ENCODE assay signal across 18 mouse cellular contexts in the genomic region with DNA sequence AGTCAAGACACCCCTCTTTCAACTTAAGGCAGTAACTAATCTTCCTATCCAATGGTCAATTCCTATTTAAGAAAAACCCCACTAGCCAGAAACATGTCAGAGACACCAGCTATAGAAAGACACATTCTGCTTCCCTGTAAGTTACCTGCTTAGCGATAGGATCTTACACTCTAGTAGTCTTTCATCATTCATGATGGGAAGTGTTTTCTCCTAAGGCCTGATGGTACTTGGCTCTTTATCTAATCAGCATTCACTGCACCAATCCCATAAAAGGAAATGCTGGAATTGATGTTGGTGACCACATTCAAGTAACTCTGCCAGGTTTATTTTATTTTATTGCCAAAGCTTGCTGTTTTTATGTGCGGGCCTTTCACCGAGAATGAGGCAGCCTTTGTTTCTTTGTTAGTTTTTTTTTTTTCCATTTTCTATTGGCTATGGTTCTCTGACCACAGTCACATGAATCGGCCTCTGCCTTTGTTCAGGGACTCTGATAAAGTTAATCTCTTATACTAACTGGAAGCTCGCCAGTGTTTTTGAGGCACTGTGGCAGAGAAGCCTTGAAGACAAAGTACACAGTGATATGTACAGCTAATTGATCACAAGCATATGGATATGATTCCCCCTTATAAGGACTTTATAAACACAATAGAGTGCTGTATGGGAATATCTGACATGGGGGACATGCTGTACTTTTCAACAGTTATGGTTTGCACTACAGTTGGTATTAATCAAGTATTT.
A peak's percentile ranks its signal among the peaks of the same experiment; 100 is the strongest.
DNase-seq lines count a peak whose midpoint lies in the region; ATAC-seq and TF ChIP-seq lines count a peak whose summit lies in the region.
"Had no signal": no experiment of that assay in that cellular context is flagged by ENCODE, and none has a peak within 500 bp of the region (broad histone marks: within the 10 kb centered on the region; RNA-seq: fewer than 3 reads in every experiment).

No protein-coding gene starts in this region.

- DNase-seq in layer of hippocampus, adult 2 months (ENCODE audit: low spot score in 2 of 2) = no peak
- no peak for DNase-seq in layer of hippocampus, adult 11-12 months (ENCODE audit: low spot score)
- no peak for DNase-seq in hindbrain, postnatal 0 days (ENCODE audit: low spot score)
- no peak for DNase-seq in urinary bladder, postnatal 4 days (ENCODE audit: low spot score in 2 of 2)
- DNase-seq: adrenal gland, adult 8-10 months; cerebellum, adult 9-10 months; gastrocnemius, postnatal 14 days; lung, adult 18-20 months; right cerebral cortex, adult 18-20 months had no signal

- no peak for TF ChIP-seq CTCF in layer of hippocampus, adult 2 months (conservative IDR thresholded peaks at IDR 0.05)
- TF ChIP-seq CTCF in hindbrain, postnatal 0 days (IDR thresholded peaks at IDR 0.05; ENCODE audit: low read depth) = no peak

- WGBS in forebrain, embryonic 16.5 days = 38% methylated on average over 5 of the region's 5 CpGs
- 53% methylated on average over 5 of the region's 5 CpGs for WGBS in intestine, embryonic 16.5 days
- 51% methylated on average over 5 of the region's 5 CpGs for WGBS in stomach, embryonic 16.5 days
- WGBS in hindbrain, postnatal 0 days = 57% methylated on average over 5 of the region's 5 CpGs

- no peaks in the 10 kb centered on the region for H3K9me3 ChIP-seq in forebrain, embryonic 16.5 days (ENCODE audit: control insufficient read depth, low read length)
- no peaks in the 10 kb centered on the region for H3K9me3 ChIP-seq in intestine, embryonic 16.5 days (ENCODE audit: control insufficient read depth, low read length)
- no peaks in the 10 kb centered on the region for H3K9me3 ChIP-seq in stomach, embryonic 16.5 days (replicated peaks; ENCODE audit: control insufficient read depth, low read length)
- no peaks in the 10 kb centered on the region for H3K9me3 ChIP-seq in hindbrain, postnatal 0 days (ENCODE audit: low read length)
- H3K9me3 ChIP-seq: heart, embryonic 15.5 days; midbrain, embryonic 10.5 days had no signal

- no peak overlapping the region for H3K4me3 ChIP-seq in layer of hippocampus, adult 2 months
- no peak overlapping the region for H3K4me3 ChIP-seq in forebrain, embryonic 16.5 days (replicated peaks; ENCODE audit: low read length)
- H3K4me3 ChIP-seq in intestine, embryonic 16.5 days (ENCODE audit: low read length) = no peak overlapping the region
- H3K4me3 ChIP-seq in stomach, embryonic 16.5 days (replicated peaks; ENCODE audit: low read length) = no peak overlapping the region
- H3K4me3 ChIP-seq in hindbrain, postnatal 0 days (ENCODE audit: low read length) = no peak overlapping the region
- H3K4me3 ChIP-seq: heart, embryonic 15.5 days; left cerebral cortex, adult 2 months; midbrain, embryonic 10.5 days had no signal

- H3K9ac ChIP-seq in forebrain, embryonic 16.5 days (replicated peaks; ENCODE audit: low read depth, low read length) = no peak overlapping the region
- no peak overlapping the region for H3K9ac ChIP-seq in intestine, embryonic 16.5 days (ENCODE audit: low read depth, low read length)
- H3K9ac ChIP-seq in stomach, embryonic 16.5 days (ENCODE audit: low read length) = no peak overlapping the region
- H3K9ac ChIP-seq in hindbrain, postnatal 0 days (replicated peaks; ENCODE audit: low read length) = no peak overlapping the region
- H3K9ac ChIP-seq: heart, embryonic 15.5 days had no signal

- no peak overlapping the region for H3K4me2 ChIP-seq in forebrain, embryonic 16.5 days (ENCODE audit: low read length)
- no peak overlapping the region for H3K4me2 ChIP-seq in intestine, embryonic 16.5 days (ENCODE audit: low read depth, low read length)
- no peak overlapping the region for H3K4me2 ChIP-seq in stomach, embryonic 16.5 days (ENCODE audit: low read depth, low read length)
- no peak overlapping the region for H3K4me2 ChIP-seq in hindbrain, postnatal 0 days (ENCODE audit: low read depth, low read length)
- H3K4me2 ChIP-seq: heart, embryonic 15.5 days; liver, embryonic 11.5 days had no signal

- H3K27me3 ChIP-seq in forebrain, embryonic 16.5 days (replicated peaks; ENCODE audit: control insufficient read depth, insufficient read depth, low read length) = no peaks in the 10 kb centered on the region
- H3K27me3 ChIP-seq in intestine, embryonic 16.5 days (replicated peaks; ENCODE audit: control insufficient read depth, insufficient read depth, low read length) = no peaks in the 10 kb centered on the region
- no peaks in the 10 kb centered on the region for H3K27me3 ChIP-seq in stomach, embryonic 16.5 days (ENCODE audit: control insufficient read depth, insufficient read depth, low read length)
- H3K27me3 ChIP-seq in hindbrain, postnatal 0 days (ENCODE audit: insufficient read depth, low read length) = no peaks in the 10 kb centered on the region
- H3K27me3 ChIP-seq: heart, embryonic 15.5 days had no signal

- H3K27ac ChIP-seq in layer of hippocampus, adult 2 months = peak overlapping the region; percentile 43
- 0 out of 2 replicates have a peak overlapping the region, but pooled peaks have one; percentile 41 for H3K27ac ChIP-seq in forebrain, embryonic 16.5 days (ENCODE audit: low read length)
- H3K27ac ChIP-seq in intestine, embryonic 16.5 days (ENCODE audit: low read length) = peak overlapping the region; percentile 59; the same call in 1 of the 2 replicates
- H3K27ac ChIP-seq in stomach, embryonic 16.5 days (ENCODE audit: low read length) = no peak overlapping the region
- H3K27ac ChIP-seq in hindbrain, postnatal 0 days = no peak overlapping the region
- H3K27ac ChIP-seq: heart, embryonic 15.5 days; left cerebral cortex, adult 2 months; macrophage; midbrain, embryonic 10.5 days had no signal

- peak; percentile 67 for ATAC-seq in forebrain, embryonic 16.5 days
- peak; percentile 96 for ATAC-seq in intestine, embryonic 16.5 days
- ATAC-seq in stomach, embryonic 16.5 days (ENCODE audit: insufficient read depth, low FRiP score) = peak; percentile 79; the same call in 1 of the 2 replicates
- ATAC-seq in hindbrain, postnatal 0 days = no peak
- ATAC-seq: inflammation-experienced regulatory T-cells, adult 6 months had no signal

- peaks cover 6% of the 10 kb centered on the region; the same call in 1 of the 2 replicates for H3K4me1 ChIP-seq in forebrain, embryonic 16.5 days (replicated peaks; ENCODE audit: control insufficient read depth, insufficient read depth, low read length)
- no peaks in the 10 kb centered on the region for H3K4me1 ChIP-seq in intestine, embryonic 16.5 days (ENCODE audit: control insufficient read depth, insufficient read depth, low read length)
- no peaks in the 10 kb centered on the region for H3K4me1 ChIP-seq in stomach, embryonic 16.5 days (ENCODE audit: control insufficient read depth, insufficient read depth, low read length)
- no peaks in the 10 kb centered on the region for H3K4me1 ChIP-seq in hindbrain, postnatal 0 days (ENCODE audit: insufficient read depth, low read length)
- H3K4me1 ChIP-seq: heart, embryonic 15.5 days; midbrain, embryonic 10.5 days had no signal

- no peaks in the 10 kb centered on the region for H3K36me3 ChIP-seq in forebrain, embryonic 16.5 days (ENCODE audit: control insufficient read depth, insufficient read depth)
- no peaks in the 10 kb centered on the region for H3K36me3 ChIP-seq in intestine, embryonic 16.5 days (ENCODE audit: control insufficient read depth, insufficient read depth, low read length)
- no peaks in the 10 kb centered on the region for H3K36me3 ChIP-seq in stomach, embryonic 16.5 days (ENCODE audit: control insufficient read depth, insufficient read depth, low read length)
- H3K36me3 ChIP-seq in hindbrain, postnatal 0 days (ENCODE audit: insufficient read depth, low read length) = no peaks in the 10 kb centered on the region
- H3K36me3 ChIP-seq: heart, embryonic 15.5 days; midbrain, embryonic 10.5 days had no signal

Comparison
In these comparisons a context has a peak if more than half of its experiments do, and no peak if none do; other contexts are left out.
1. H3K27ac ChIP-seq: peak in layer of hippocampus, adult 2 months (single experiment), forebrain, embryonic 16.5 days (single experiment) and intestine, embryonic 16.5 days (single experiment); none in stomach, embryonic 16.5 days (single experiment) and hindbrain, postnatal 0 days (single experiment).